Mouse (Mus musculus): ENCODE results near the gene Mif4gd. TPM values are rescaled to one million over a fixed set of nuclear protein-coding genes. Genes with fewer than 3 reads are reported as not detected.

Mif4gd gene
- polyA plus RNA-seq, 1 experiment from 2014 or later = 15.2 TPM

DNA sequence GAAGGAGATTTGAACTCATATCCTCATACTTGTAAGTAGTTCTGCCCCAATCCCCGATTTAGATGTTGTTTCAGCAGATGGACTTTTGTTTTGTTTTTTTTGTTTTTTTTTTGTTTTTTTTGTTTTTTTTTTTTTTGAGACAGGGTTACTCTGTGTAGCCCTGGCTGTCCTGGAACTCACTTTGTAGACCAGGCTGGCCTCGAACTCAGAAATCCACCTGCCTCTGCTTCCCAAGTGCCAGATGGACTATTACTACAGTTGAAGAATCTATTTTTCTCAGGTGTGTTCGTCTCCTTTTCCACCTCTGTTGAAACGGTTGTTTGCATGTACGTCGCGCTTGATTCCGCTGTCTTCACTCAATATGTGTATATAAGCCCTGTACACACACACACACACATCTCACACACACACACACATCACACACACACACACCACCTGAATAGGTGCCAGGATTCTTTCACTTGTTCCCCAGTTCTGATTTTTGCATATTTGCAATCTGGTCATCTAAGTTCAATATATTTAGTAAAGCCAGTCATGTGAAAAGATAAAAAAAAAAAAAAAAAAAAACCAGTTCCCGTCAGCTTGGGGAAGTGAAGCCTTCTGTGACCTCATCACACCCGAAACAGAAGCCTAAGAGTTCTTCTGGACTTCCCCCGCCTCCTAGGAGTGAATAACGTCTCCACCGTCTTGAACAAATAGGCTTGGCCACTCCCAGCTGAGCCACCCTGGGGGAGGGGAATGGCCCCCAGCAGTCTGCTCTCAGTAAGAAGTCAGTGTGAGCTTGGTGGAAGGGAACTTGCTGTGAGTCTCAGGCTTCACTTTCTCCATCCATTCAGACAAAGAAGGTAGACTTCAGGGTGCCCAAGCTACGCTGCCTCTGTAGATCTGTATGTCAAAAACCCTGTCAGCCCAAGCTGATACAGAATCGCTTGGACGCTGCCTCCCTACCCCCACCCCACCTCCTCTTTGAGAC lies 18.0 kb upstream of the Mif4gd start:
- Histone ChIP-seq H3K9me3 (no peaks in the 10 kb centered on the region), H3K4me3 (replicated peaks) (no peak overlapping the region), H3K27me3 (no peaks in the 10 kb centered on the region), H3K9ac (no peak overlapping the region), H3K4me2 (no peak overlapping the region), H3K36me3 (replicated peaks) (no peaks in the 10 kb centered on the region), H3K27ac (no peak overlapping the region), H3K4me1 (peaks cover 8% of the 10 kb centered on the region)
- ATAC-seq (ENCODE audit: low FRiP score) = no peak
- WGBS = 49% methylated on average over 16 of the region's 16 CpGs

DNA sequence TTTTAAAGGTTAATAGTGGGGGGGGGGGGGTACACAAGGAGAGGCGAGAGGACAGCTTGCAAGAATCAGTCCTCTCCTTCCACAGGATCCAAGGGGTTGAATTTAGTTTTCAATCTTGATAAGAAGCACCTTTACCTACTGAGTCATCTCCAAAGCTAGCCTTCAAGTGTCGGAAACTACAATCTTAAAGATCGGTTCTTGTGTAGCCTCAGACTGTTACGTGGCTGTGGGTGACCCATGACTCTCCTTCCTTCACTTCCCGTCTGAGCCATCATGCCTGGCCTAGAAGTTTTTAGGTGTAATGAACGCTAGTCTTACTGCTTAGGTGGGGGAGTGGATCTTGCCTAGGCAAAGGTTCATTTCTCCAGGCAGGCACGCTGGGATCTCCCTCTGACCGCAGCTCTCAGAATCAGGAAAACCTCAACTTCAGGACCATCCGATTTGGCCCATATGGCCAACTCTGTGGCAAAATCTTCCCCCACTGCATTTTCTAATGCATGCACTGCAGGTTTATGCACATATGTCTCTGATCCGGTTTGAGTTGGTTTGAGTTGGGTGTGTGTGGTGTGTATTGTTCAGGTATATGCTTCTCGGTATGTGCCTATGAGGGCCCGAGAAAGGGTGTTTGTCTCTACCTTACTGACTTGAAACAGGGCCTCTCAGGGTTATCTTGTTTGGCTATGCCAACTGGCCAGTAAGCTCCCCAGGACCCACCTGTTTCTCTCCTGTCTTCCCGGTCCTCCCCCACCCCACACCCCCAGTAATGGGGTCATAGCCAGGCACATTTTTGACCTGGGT lies 17.2 kb upstream of the Mif4gd start:
- H3K4me2 ChIP-seq = no peak overlapping the region
- no peak overlapping the region for H3K27ac ChIP-seq
- 89% methylated on average over 13 of the region's 13 CpGs for WGBS
- H3K4me1 ChIP-seq = peaks cover 8% of the 10 kb centered on the region
- H3K9me3 ChIP-seq = no peaks in the 10 kb centered on the region
- no peak overlapping the region for H3K9ac ChIP-seq
- 0 out of 2 replicates have a peak, but pooled peaks cover 3% of the 10 kb centered on the region for H3K36me3 ChIP-seq (replicated peaks)
- ATAC-seq (ENCODE audit: low FRiP score) = no peak
- H3K4me3 ChIP-seq (replicated peaks) = no peak overlapping the region
- H3K27me3 ChIP-seq = no peaks in the 10 kb centered on the region

GRCm38 (mm10) chr11:115628465-115629101 lies 15.8 kb upstream of the Mif4gd start:
- Histone ChIP-seq H3K27me3 (no peaks in the 10 kb centered on the region), H3K27ac (no peak overlapping the region), H3K4me2 (peak overlapping the region; percentile 95), H3K36me3 (replicated peaks) (0 out of 2 replicates have a peak, but pooled peaks cover 3% of the 10 kb centered on the region), H3K4me1 (peaks cover 8% of the 10 kb centered on the region), H3K4me3 (replicated peaks) (peak overlapping the region; percentile 73), H3K9me3 (no peaks in the 10 kb centered on the region), H3K9ac (peak overlapping the region; percentile 75)
- ATAC-seq (ENCODE audit: low FRiP score) = peak; percentile 34
- WGBS = 56% methylated on average over 13 of the region's 13 CpGs

- peak within 1 kb of the TSS; percentile 73 for H3K4me3 ChIP-seq (replicated peaks)
- H3K27me3 ChIP-seq = no peaks in the 10 kb centered on the region
- ATAC-seq (ENCODE audit: low FRiP score) = peak; percentile 99
- under 1% methylated on average over 47 of the region's 47 CpGs for WGBS
- H3K9ac ChIP-seq = peak within 1 kb of the TSS; percentile 75
- H3K4me2 ChIP-seq = peak within 1 kb of the TSS; percentile 95
- no peaks in the 10 kb centered on the region for H3K9me3 ChIP-seq
- no peak within 1 kb of the TSS for H3K27ac ChIP-seq
- H3K4me1 ChIP-seq = peaks cover 8% of the 10 kb centered on the region
- H3K36me3 ChIP-seq (replicated peaks) = peaks cover 5% of the 10 kb centered on the region
These were observed 15.1 kb upstream of the Mif4gd start, which contains the start of gene Slc25a19 for GRCm38 (mm10) chr11:115627705-115628464. Gene Slc25a19 (minus strand): TSS chr11:115628295.

DNA sequence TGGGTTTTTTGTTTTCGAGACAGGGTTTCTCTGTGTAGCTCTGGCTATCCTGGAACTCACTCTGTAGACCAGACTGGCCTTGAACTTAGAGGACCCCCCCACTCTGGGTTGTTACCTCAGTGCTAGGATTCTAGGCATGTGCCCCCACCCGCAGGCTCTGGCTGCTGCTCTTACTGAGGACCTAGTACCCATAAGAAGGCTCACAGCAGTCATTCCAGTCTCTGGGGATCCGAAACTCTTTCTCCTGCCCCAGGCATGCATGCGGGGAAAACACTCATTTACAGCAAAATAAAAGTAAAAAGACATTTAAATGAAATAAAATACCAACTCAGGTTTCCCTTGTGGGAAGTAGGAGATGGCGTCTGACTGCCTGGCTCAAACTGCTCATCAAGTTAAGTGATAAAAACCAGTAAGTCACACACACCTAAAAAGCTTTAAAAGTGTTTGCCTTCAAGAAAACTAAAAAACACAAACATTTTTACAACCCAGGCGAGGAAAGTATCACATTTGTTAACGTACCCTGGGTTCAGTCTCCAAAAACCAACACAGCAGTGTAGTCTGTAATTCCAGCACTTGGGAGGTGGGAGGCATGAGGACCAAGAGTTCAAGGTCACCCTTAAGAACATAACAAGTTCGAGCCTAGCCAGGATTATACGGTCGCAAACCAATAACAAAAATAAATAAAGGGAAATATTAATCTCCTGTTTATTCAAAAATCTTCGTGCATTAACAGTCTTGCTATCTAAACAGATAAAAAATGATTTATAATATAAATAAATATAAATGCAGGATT lies 14.3 kb upstream of the Mif4gd start:
- Histone ChIP-seq H3K4me1 (peaks cover 8% of the 10 kb centered on the region), H3K27ac (no peak overlapping the region), H3K27me3 (no peaks in the 10 kb centered on the region), H3K9ac (peak overlapping the region; percentile 75), H3K9me3 (no peaks in the 10 kb centered on the region), H3K4me3 (replicated peaks) (peak overlapping the region; percentile 73), H3K4me2 (peak overlapping the region; percentile 95), H3K36me3 (replicated peaks) (peaks cover 12% of the 10 kb centered on the region)
- WGBS = 60% methylated on average over 11 of the region's 11 CpGs
- no peak for ATAC-seq (ENCODE audit: low FRiP score)

DNA sequence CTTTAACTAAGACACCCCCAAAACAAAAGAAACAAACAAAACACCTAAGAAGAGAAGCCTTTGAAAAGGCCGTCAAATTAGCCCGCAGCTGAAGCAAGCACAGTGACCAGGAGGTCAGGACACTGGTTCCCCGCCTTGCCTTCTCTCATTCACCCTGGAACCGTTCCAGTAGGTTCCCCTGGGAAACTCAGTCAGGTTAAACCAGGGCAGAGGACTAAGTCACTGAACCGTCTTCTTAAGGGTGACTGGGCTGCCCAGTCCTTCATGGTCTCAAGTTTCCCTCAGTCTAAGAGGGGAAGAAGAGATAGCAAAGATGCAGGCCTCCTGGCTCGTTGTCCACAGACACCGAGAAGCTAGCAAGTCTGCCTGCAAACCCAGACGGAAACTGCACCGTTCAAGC lies 13.1 kb upstream of the Mif4gd start:
- Histone ChIP-seq H3K9ac (no peak overlapping the region), H3K36me3 (replicated peaks) (peaks cover 21% of the 10 kb centered on the region), H3K4me3 (replicated peaks) (no peak overlapping the region), H3K4me2 (no peak overlapping the region), H3K9me3 (no peaks in the 10 kb centered on the region), H3K27ac (no peak overlapping the region), H3K27me3 (no peaks in the 10 kb centered on the region), H3K4me1 (peaks cover 8% of the 10 kb centered on the region)
- WGBS = 78% methylated on average over 9 of the region's 9 CpGs
- no peak for ATAC-seq (ENCODE audit: low FRiP score)

- Histone ChIP-seq H3K9ac (no peak overlapping the region), H3K36me3 (replicated peaks) (peaks cover 33% of the 10 kb centered on the region), H3K27me3 (no peaks in the 10 kb centered on the region), H3K4me2 (no peak overlapping the region), H3K4me3 (replicated peaks) (no peak overlapping the region), H3K9me3 (no peaks in the 10 kb centered on the region), H3K27ac (no peak overlapping the region), H3K4me1 (peaks cover 8% of the 10 kb centered on the region)
- 74% methylated on average over 9 of the region's 9 CpGs for WGBS
- ATAC-seq (ENCODE audit: low FRiP score) = no peak
These were observed 10.8 kb upstream of the Mif4gd start for GRCm38 (mm10) chr11:115623487-115624070.

- no peak overlapping the region for H3K27ac ChIP-seq
- peaks cover 41% of the 10 kb centered on the region for H3K36me3 ChIP-seq (replicated peaks)
These were observed 7.2 kb upstream of the Mif4gd start for GRCm38 (mm10) chr11:115619949-115620348.

GRCm38 (mm10) chr11:115618732-115619516 lies 6.2 kb upstream of the Mif4gd start:
- 89% methylated on average over 16 of the region's 16 CpGs for WGBS
- H3K4me2 ChIP-seq = no peak overlapping the region
- H3K27me3 ChIP-seq = peaks cover 3% of the 10 kb centered on the region; the same call in 1 of the 2 replicates
- no peaks in the 10 kb centered on the region for H3K9me3 ChIP-seq
- no peak for ATAC-seq (ENCODE audit: low FRiP score)
- no peak overlapping the region; the same call in 1 of the 2 replicates for H3K9ac ChIP-seq
- H3K4me3 ChIP-seq (replicated peaks) = no peak overlapping the region
- no peaks in the 10 kb centered on the region for H3K4me1 ChIP-seq
- no peak overlapping the region for H3K27ac ChIP-seq
- H3K36me3 ChIP-seq (replicated peaks) = peaks cover 47% of the 10 kb centered on the region

More at GRCm38 (mm10) chr11:115619949-115620348, 7.2 kb upstream of the Mif4gd start:
- H3K9me3 ChIP-seq = no peaks in the 10 kb centered on the region
- 95% methylated on average over 7 of the region's 7 CpGs for whole genome bisulfite sequencing
- H3K27me3 ChIP-seq = no peaks in the 10 kb centered on the region
- no peak overlapping the region for H3K9ac ChIP-seq
- H3K4me2 ChIP-seq = no peak overlapping the region
- no peak for ATAC-seq (ENCODE audit: low FRiP score)
- H3K4me1 ChIP-seq = no peaks in the 10 kb centered on the region
- no peak overlapping the region for H3K4me3 ChIP-seq (replicated peaks)

DNA sequence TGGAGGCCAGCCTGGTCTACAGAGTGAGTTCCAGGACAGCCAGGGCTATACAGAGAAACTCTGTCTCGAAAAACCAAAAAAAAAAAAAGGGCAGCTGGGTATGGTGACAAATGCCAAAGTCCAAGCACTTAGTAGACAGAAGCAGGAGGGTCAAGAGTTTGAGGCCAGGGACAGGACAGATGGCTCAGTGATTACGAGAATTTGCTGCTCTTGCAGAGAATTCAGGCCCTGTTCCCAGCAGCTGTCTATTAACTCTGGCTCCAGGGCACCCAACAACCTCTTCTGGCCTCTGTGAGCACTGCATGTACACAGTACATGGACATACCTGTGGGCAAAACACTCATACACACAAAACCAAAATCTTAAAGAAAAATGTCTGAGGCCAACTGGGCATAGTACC lies 5.2 kb upstream of the Mif4gd start:
- Histone ChIP-seq H3K4me1 (peaks cover 6% of the 10 kb centered on the region), H3K36me3 (replicated peaks) (peaks cover 46% of the 10 kb centered on the region), H3K9me3 (no peaks in the 10 kb centered on the region), H3K4me2 (no peak overlapping the region), H3K27me3 (peaks cover 5% of the 10 kb centered on the region; the same call in 1 of the 2 replicates), H3K4me3 (replicated peaks) (no peak overlapping the region), H3K9ac (no peak overlapping the region), H3K27ac (no peak overlapping the region)
- 69% methylated on average over 2 of the region's 2 CpGs for WGBS
- ATAC-seq (ENCODE audit: low FRiP score) = no peak

Data from forebrain, embryonic 12.5 days (tissue).